ENCODE assay signal across 23 mouse cellular contexts in genomic region chr1:158405899-158406769, GRCm38 (mm10). TPM values are rescaled to one million over a fixed set of nuclear protein-coding genes. Genes with fewer than 3 reads are reported as not detected.
DNase-seq lines count a peak whose midpoint lies in the region; ATAC-seq and TF ChIP-seq lines count a peak whose summit lies in the region.
"Had no signal": no experiment of that assay in that cellular context is flagged by ENCODE, and none has a peak within 500 bp of the region (broad histone marks: within the 10 kb centered on the region; RNA-seq: fewer than 3 reads in every experiment).

No protein-coding gene starts in this region.

- H3K4me3 ChIP-seq in forebrain, embryonic 15.5 days: no peak overlapping the region
- H3K4me3 ChIP-seq in forebrain, embryonic 13.5 days: no peak overlapping the region
- H3K4me3 ChIP-seq in layer of hippocampus, adult 2 months: no peak overlapping the region
- H3K4me3 ChIP-seq in embryonic facial prominence, embryonic 13.5 days: no peak overlapping the region
- no peak overlapping the region for H3K4me3 ChIP-seq in midbrain, embryonic 15.5 days
- H3K4me3 ChIP-seq: embryonic facial prominence, embryonic 15.5 days; limb, embryonic 15.5 days; liver, embryonic 15.5 days had no signal

- no peak for TF ChIP-seq CTCF in layer of hippocampus, adult 2 months (conservative IDR thresholded peaks at IDR 0.05)

- H3K27ac ChIP-seq in forebrain, embryonic 15.5 days (replicated peaks): peak overlapping the region; percentile 44; the same call in 1 of the 2 replicates
- H3K27ac ChIP-seq in forebrain, embryonic 13.5 days: no peak overlapping the region
- peak overlapping the region; percentile 49; the same call in 1 of the 2 replicates for H3K27ac ChIP-seq in layer of hippocampus, adult 2 months
- H3K27ac ChIP-seq in embryonic facial prominence, embryonic 13.5 days: no peak overlapping the region
- H3K27ac ChIP-seq in midbrain, embryonic 15.5 days: peak overlapping the region; percentile 39
- H3K27ac ChIP-seq: embryonic facial prominence, embryonic 15.5 days; kidney, postnatal 0 days; limb, embryonic 15.5 days; liver, embryonic 15.5 days; macrophage had no signal

- H3K4me1 ChIP-seq in forebrain, embryonic 15.5 days: peaks cover 43% of the 10 kb centered on the region
- peaks cover 35% of the 10 kb centered on the region for H3K4me1 ChIP-seq in forebrain, embryonic 13.5 days
- peaks cover 13% of the 10 kb centered on the region; the same call in 1 of the 2 replicates for H3K4me1 ChIP-seq in embryonic facial prominence, embryonic 13.5 days
- peaks cover 46% of the 10 kb centered on the region for H3K4me1 ChIP-seq in midbrain, embryonic 15.5 days
- H3K4me1 ChIP-seq: embryonic facial prominence, embryonic 15.5 days; limb, embryonic 15.5 days; liver, embryonic 15.5 days had no signal

- no peaks in the 10 kb centered on the region for H3K36me3 ChIP-seq in forebrain, embryonic 15.5 days
- peaks cover 14% of the 10 kb centered on the region for H3K36me3 ChIP-seq in forebrain, embryonic 13.5 days (ENCODE audit: poor library complexity, severe bottlenecking)
- no peaks in the 10 kb centered on the region for H3K36me3 ChIP-seq in embryonic facial prominence, embryonic 13.5 days
- no peaks in the 10 kb centered on the region for H3K36me3 ChIP-seq in midbrain, embryonic 15.5 days (replicated peaks)
- H3K36me3 ChIP-seq: embryonic facial prominence, embryonic 15.5 days; limb, embryonic 15.5 days; liver, embryonic 15.5 days had no signal

- H3K4me2 ChIP-seq in forebrain, embryonic 15.5 days (replicated peaks): no peak overlapping the region
- no peak overlapping the region for H3K4me2 ChIP-seq in forebrain, embryonic 13.5 days
- H3K4me2 ChIP-seq in embryonic facial prominence, embryonic 13.5 days: peak overlapping the region; percentile 9; the same call in 1 of the 2 replicates
- peak overlapping the region; percentile 2; the same call in 1 of the 2 replicates for H3K4me2 ChIP-seq in midbrain, embryonic 15.5 days
- H3K4me2 ChIP-seq: embryonic facial prominence, embryonic 15.5 days; heart, embryonic 11.5 days; limb, embryonic 15.5 days; liver, embryonic 15.5 days had no signal

- WGBS in forebrain, embryonic 15.5 days: 36% methylated on average over 10 of the region's 10 CpGs
- 53% methylated on average over 10 of the region's 10 CpGs for WGBS in forebrain, embryonic 13.5 days
- WGBS in embryonic facial prominence, embryonic 13.5 days: 36% methylated on average over 10 of the region's 10 CpGs
- 25% methylated on average over 10 of the region's 10 CpGs for WGBS in midbrain, embryonic 15.5 days

- no peak for ATAC-seq in forebrain, embryonic 15.5 days (replicated peaks)
- ATAC-seq in forebrain, embryonic 13.5 days: no peak
- ATAC-seq in embryonic facial prominence, embryonic 13.5 days (ENCODE audit: insufficient number of reproducible peaks, insufficient read depth, low FRiP score, low TSS enrichment, low read depth): no peak
- ATAC-seq in midbrain, embryonic 15.5 days (replicated peaks): peak; percentile 18; the same call in 1 of the 2 replicates
- ATAC-seq: activated CD4-positive, CD25-positive, alpha-beta regulatory T cell, adult 4 months; CD4-positive, CD25-positive, alpha-beta regulatory T cell, adult 4 months; hindbrain, embryonic 16.5 days; intestine, postnatal 0 days had no signal

- H3K27me3 ChIP-seq in forebrain, embryonic 15.5 days: no peaks in the 10 kb centered on the region
- no peaks in the 10 kb centered on the region for H3K27me3 ChIP-seq in forebrain, embryonic 13.5 days
- H3K27me3 ChIP-seq in embryonic facial prominence, embryonic 13.5 days: no peaks in the 10 kb centered on the region
- H3K27me3 ChIP-seq in midbrain, embryonic 15.5 days (replicated peaks): no peaks in the 10 kb centered on the region
- H3K27me3 ChIP-seq: embryonic facial prominence, embryonic 15.5 days; limb, embryonic 15.5 days; liver, embryonic 15.5 days had no signal

- H3K9me3 ChIP-seq in forebrain, embryonic 15.5 days: no peaks in the 10 kb centered on the region
- no peaks in the 10 kb centered on the region for H3K9me3 ChIP-seq in forebrain, embryonic 13.5 days (replicated peaks)
- H3K9me3 ChIP-seq in embryonic facial prominence, embryonic 13.5 days: no peaks in the 10 kb centered on the region
- H3K9me3 ChIP-seq in midbrain, embryonic 15.5 days: no peaks in the 10 kb centered on the region
- H3K9me3 ChIP-seq: embryonic facial prominence, embryonic 15.5 days; limb, embryonic 15.5 days; liver, embryonic 15.5 days had no signal

- no peak overlapping the region for H3K9ac ChIP-seq in forebrain, embryonic 15.5 days (replicated peaks)
- H3K9ac ChIP-seq in forebrain, embryonic 13.5 days: no peak overlapping the region
- no peak overlapping the region for H3K9ac ChIP-seq in embryonic facial prominence, embryonic 13.5 days
- H3K9ac ChIP-seq in midbrain, embryonic 15.5 days: no peak overlapping the region
- H3K9ac ChIP-seq: embryonic facial prominence, embryonic 15.5 days; limb, embryonic 15.5 days; liver, embryonic 15.5 days had no signal

- no peak for DNase-seq in layer of hippocampus, adult 2 months (ENCODE audit: low spot score in 2 of 2)
- DNase-seq in layer of hippocampus, postnatal 14 days (ENCODE audit: low spot score in 2 of 2): no peak
- DNase-seq in adrenal gland, adult 8-10 months: no peak
- DNase-seq in cerebellum, postnatal 36 days: no peak
- DNase-seq: cerebellum, adult 8-10 months; heart, postnatal 10 days; layer of hippocampus, postnatal 36 days; thymus, adult 2 months had no signal

RNA-seq across cellular contexts. Expression of gene Astn1, which starts 44.1 kb away (rescaled TPM):
- 34.5 and 35.2 TPM in 2 replicates for polyA plus RNA-seq in forebrain, embryonic 15.5 days (2015; fragmentation: Nextera tagmentation; extraction: Ambion mirVana)
- 24.7 and 28.5 TPM in 2 replicates for polyA plus RNA-seq in forebrain, embryonic 13.5 days (2015; fragmentation: Nextera tagmentation; extraction: Ambion mirVana)
- 100 to 1,000 TPM; 183 to 185 TPM for total RNA-seq in layer of hippocampus, adult 2 months (2021)
- total RNA-seq in layer of hippocampus, postnatal 14 days (2021): 100 to 1,000 TPM; 182 to 189 TPM
- polyA plus RNA-seq in embryonic facial prominence, embryonic 13.5 days (2015; fragmentation: Nextera tagmentation; extraction: Ambion mirVana): 5.6 and 5.9 TPM in 2 replicates
- 43.2 and 44.3 TPM in 2 replicates for polyA plus RNA-seq in midbrain, embryonic 15.5 days (2015; fragmentation: Nextera tagmentation; extraction: Ambion mirVana)
- 10 to 100 TPM; 13.2 to 21.4 (median 14.4) TPM for total RNA-seq in adrenal gland, adult 8-10 months (2022)
- total RNA-seq: common myeloid progenitor, adult 5-6 weeks had no signal
- polyA plus RNA-seq: CD4-positive, CD25-positive, alpha-beta regulatory T cell, adult 4 months; macrophage had no signal

RNA-seq across cellular contexts. Expression of gene Brinp2, which starts 50.0 kb away (rescaled TPM):
- polyA plus RNA-seq in forebrain, embryonic 15.5 days (2015; fragmentation: Nextera tagmentation; extraction: Ambion mirVana): 42.0 and 43.9 TPM in 2 replicates
- 19.0 and 27.1 TPM in 2 replicates for polyA plus RNA-seq in forebrain, embryonic 13.5 days (2015; fragmentation: Nextera tagmentation; extraction: Ambion mirVana)
- total RNA-seq in layer of hippocampus, adult 2 months (2021): 10 to 100 TPM; 78.0 to 82.9 TPM
- 100 to 1,000 TPM in 1 of 2 experiments, 10 to 100 TPM in 1; 99.6 to 101 TPM for total RNA-seq in layer of hippocampus, postnatal 14 days (2021)
- 0.96 and 1.0 TPM in 2 replicates for polyA plus RNA-seq in embryonic facial prominence, embryonic 13.5 days (2015; fragmentation: Nextera tagmentation; extraction: Ambion mirVana)
- polyA plus RNA-seq in midbrain, embryonic 15.5 days (2015; fragmentation: Nextera tagmentation; extraction: Ambion mirVana): 31.8 and 33.4 TPM in 2 replicates
- 1 to 10 TPM in 3 of 4 experiments, under 1 TPM in 1; 0.93 to 2.2 (median 1.2) TPM for total RNA-seq in adrenal gland, adult 8-10 months (2022)
- total RNA-seq: common myeloid progenitor, adult 5-6 weeks had no signal
- polyA plus RNA-seq: macrophage had no signal

Comparison
In these comparisons a context has a peak if more than half of its experiments do, and no peak if none do; other contexts are left out.
1. H3K27ac ChIP-seq: peak in forebrain, embryonic 15.5 days (single experiment), layer of hippocampus, adult 2 months (single experiment) and midbrain, embryonic 15.5 days (single experiment); none in forebrain, embryonic 13.5 days (single experiment) and embryonic facial prominence, embryonic 13.5 days (single experiment).
2. H3K4me2 ChIP-seq: peak in embryonic facial prominence, embryonic 13.5 days (single experiment) and midbrain, embryonic 15.5 days (single experiment); none in forebrain, embryonic 15.5 days (single experiment) and forebrain, embryonic 13.5 days (single experiment).